Mouse (Mus musculus): ENCODE data around the gene Helt. TPM values are rescaled to one million over a fixed set of nuclear protein-coding genes. Genes with fewer than 3 reads are reported as not detected.
"Not testable (repeated sequence)": the region's sequence is repeated elsewhere in the genome, so short reads cannot be mapped to it uniquely, and the experiment has no call there.

Helt gene
- total RNA-seq, 2 experiments from 2014 or later = not detected

DNA sequence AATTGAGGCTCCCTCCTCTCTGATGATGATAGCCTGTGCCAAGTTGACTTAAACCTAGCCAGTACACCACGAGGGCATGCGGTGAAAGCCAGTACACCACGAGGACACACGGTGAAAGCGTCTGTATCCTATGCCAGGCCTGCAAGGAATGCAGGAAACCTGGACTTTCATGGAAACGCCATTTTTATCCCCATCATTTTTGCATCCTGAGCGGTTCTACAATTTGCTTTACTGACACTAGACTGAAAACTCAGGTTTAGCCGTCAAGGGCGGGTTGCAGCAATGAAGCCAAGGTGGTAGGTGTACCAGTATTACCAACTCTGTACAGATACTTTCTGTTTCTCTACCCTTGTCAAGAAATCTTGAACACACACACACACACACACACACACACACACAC is 7.7 kb upstream of the Helt start:
- no peak for DNase-seq (ENCODE audit: low spot score in 2 of 2)
- intact Hi-C loops (cut with DNase I) = no loop called here

DNA sequence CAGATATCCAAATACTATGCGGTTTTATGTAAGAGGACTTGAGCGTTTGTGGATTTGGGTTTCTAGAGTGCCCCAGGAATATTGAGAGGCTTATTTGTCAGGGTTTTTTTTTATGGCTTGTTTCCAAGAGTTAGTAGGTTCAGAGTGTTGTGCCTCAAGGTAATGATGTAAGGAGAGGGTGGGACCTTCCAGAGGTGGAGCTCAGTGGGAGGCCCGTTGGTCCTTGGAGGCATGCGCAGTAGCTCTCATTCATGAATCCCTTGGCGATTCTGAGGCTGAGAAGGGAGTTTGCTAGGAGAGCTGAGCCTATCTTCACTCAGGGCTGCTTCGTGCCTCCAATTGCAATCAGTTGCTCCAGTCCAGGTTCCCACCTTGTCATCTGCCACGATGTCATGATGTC is 4.4 kb upstream of the Helt start:
- intact Hi-C loops (cut with DNase I) = no loop called here
- no peak for DNase-seq (ENCODE audit: low spot score in 2 of 2)

DNA sequence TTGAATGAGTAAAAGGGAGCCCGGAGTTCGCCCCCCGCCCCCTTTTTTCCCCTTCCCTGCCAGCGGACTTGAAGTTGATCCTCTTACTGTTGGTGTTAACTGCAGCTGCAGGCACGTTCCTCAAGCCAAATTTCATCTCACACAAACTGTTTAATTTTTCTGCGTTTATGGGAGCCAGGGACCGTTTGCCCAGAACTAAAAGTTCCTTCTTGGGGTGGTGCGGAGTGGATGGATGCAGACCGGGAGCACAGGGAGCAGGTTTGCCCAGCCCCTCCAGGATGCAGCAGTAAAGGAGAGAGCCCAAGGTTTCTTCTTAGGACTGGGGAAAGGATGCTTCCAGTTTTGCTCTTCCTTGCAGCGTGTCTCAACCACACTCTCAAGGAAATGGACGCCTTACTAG is 2.1 kb upstream of the Helt start:
- no peak for DNase-seq (ENCODE audit: low spot score in 2 of 2)

DNA sequence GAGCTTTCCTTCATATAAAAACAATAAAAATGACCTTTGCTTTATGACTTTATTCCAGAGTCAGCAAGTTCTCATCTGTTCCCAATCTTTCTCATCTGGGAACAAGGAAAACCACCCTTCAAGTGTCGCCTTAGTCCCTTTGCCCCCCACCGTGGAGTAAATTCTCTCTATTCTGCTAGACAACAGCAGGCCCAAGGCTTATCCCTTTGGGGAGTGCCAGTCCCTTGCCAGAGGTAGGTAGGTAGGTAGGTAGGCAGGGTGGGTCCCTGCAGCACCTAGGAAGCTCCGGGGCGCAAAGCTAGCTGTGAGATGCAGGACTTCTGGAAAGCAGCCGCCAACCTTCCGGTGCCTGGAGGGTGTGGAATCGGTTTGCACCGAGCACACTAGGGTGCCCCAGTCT is 1.5 kb upstream of the Helt start:
- DNase-seq (ENCODE audit: low spot score in 2 of 2) = no peak
- intact Hi-C loops (cut with DNase I) = no loop called here

More for the DNA sequence above, 2.1 kb upstream of the Helt start:
- intact Hi-C loops (cut with DNase I) = no loop called here

DNA sequence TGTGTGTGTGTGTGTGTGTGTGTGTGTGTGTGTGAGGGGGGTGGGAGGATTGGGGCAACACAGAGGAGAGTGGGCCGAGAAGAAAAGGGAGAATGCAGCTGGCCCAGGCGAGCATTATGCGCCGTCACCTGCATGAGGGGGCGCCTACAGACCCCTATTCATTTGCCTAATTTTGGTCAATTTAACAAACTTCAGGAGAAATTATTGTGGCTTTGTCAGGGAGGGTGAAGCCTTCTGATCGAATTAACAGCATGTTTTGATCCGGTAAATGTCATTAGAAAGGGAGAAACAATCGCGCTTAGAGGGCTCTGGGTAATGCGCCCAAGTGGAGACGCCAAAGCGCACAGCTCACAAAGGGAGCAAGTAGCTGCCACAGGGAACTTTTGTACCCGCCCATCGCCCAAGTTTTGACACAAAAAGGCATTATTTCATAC is 647 bp upstream of the Helt start:
- intact Hi-C loops (cut with DNase I) = no loop called here
- DNase-seq (ENCODE audit: low spot score in 2 of 2) = no peak

DNA sequence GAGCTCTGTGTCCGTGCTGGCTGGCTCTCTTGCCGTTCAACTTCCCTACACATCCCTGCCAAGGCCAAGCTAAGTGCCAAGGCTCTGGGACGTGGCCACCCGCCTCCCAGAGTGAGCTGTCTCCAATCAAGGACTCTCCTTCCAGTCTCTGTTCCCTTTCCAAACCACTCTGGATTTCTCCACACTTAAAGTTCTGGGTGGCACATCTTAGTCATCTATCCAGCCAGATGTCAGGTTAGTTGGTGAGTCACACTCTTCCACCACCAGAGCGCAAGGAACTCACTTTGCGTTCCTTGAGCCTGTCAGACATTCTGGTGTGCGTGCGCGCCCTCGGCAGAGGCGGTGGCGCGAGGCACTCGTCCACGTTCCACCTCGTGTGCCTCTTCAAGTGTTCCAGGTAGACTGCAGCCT is 725 bp downstream of the Helt start:
- peak; percentile 35 to 50 for DNase-seq (ENCODE audit: low spot score in 2 of 2)
- intact Hi-C loops (cut with DNase I) = no loop called here

DNA sequence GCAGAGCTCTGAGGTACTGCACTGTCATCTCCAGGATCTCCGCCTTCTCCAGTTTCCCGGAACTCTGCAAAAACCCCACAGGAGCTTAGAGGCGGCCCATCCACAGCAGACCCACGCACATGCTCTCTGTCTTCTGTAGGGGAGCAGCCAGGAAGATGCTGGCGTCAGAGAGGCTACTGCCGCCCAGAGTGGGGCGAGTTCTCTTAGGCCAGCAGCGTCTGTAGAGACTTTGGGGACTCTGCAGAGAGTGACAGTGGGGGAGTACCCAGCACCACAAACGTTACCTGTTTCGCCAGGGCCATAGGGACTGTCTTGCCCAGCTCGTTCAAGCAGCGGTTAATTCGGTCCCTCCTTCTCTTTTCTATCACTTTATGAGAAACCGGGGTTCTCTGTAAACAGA is 1.3 kb downstream of the Helt start:
- intact Hi-C loops (cut with DNase I) = no loop called here
- DNase-seq (ENCODE audit: low spot score in 2 of 2) = peak in 1 of 2 experiments; percentile 18

DNA sequence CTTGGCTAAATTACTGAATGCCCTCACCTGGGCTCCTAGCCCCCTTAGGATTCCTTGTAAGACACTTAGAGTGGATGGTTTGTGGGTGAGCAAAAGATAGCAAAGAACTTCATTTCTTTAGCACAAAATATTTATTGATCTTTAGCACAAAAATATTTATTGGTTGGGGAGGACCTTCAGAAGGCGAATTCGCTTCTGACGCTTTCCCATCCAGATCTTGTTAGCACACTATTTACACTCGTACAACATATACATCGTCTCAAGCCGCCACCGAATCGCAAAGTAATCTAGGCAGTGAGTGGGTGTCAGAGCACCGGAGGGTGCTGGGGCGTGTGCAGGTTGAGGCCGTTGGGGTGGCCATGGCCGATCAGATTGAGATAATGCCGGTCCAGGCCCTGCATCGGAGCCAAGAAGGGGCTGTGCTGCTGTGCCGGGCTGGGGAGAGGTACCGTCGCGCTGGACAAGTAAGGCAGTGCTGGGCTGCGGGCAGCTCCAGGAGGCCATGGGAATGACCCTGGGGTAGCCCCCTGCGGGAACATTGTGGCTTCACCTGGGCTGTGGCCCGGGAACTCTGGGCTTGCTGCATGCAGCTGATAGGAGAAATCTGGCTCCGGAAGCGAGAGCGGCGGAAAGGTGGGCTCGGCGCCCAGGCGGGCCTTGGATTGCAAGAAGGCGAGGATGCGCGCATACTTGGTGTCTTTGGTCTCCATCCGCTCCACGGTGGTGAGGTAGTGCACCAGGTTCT is 2.4 kb downstream of the Helt start:
- DNase-seq (ENCODE audit: low spot score in 2 of 2) = no peak
- intact Hi-C loops (cut with DNase I) = no loop called here

DNA sequence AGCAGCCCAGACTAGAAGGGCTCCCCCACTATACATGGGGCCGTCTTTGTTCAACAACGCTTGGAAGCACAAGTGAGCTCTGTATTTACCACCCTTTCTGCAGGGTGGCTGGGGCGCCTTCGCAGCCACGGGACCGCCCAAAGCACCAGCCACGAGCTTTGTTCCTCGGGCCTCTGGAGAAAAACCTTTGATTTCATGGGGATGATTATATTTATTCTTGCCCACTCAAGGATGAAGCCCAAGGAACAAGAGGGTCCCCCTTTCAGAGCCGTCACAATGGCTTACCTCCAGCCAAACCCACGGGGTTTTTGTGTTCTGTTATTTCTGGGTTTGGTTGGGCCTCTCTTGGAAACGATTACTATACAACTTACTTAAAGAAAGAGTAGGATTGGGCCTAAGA is 5.2 kb downstream of the Helt start:
- intact Hi-C loops (cut with DNase I) = no loop called here

DNA sequence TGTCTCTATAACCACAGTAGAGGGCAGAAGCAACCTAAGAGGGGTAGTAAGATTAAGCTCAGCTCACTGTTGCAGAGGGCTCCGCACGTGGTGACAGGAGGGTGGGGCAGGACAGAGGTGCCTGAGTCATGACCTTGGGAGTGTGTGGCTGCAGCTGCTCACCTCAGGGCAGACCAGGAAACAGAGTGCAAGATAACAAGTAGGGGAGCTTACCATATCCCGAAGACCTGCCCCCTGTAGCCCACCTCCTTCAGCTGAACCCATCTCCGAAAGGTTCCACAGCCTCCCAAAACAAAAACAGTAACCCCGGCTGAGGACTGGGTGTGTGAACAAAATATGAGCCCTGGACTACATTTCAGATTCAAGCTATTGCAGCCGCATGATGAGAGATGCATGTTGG is 6.5 kb downstream of the Helt start:
- no peak for DNase-seq (ENCODE audit: low spot score in 2 of 2)
- intact Hi-C loops (cut with DNase I) = no loop called here

More for the DNA sequence above, 5.2 kb downstream of the Helt start:
- DNase-seq (ENCODE audit: low spot score in 2 of 2) = no peak

DNA sequence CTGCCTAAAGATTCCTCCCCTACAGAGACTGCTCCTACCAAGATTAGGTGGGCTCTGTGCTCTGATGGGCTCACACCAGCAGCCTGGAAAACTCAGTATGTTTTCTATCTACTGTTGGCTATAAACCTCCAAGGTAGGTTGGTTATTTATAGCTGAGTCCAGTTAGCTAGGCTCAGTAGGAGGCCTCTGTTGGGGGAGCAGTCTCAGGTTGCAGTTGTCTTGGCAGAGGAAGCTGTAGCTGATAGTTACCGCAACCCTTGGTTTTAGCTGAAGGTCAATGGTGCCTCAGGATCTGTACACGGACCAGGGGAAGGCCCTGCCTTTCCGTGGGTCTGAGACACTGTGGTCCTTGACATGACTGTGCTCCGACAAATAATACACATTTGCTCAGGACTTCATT is 8.5 kb downstream of the Helt start:
- intact Hi-C loops (cut with DNase I) = loop anchor here (2.0 kb wide), 1 partner anchor 31 kb away; no protein-coding TSS in a partner anchor
- no peak for DNase-seq (ENCODE audit: low spot score in 2 of 2)

DNA sequence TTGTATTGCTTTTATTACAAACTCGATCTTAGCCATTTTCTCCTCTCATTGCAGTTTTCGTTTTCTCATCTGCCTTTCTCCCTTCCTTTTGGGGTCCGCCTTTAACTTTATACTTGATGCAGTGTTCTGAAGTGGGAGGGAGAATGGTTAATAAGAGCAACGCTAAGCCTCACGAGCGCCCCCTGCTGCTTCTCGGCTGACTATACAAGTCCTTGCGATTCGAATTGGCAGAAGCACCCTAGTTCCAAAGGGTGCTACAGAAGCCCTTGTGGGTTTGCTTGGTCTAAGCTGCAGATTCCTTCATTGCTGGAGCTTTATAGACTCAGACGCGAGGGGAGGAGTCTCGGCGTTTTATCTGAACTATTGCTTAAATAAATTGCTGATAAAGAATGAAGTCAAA is 12.9 kb downstream of the Helt start:
- intact Hi-C loops (cut with DNase I) = loop anchor here (5.0 kb wide), 1 partner anchor 39 kb away; no protein-coding TSS in a partner anchor

DNA sequence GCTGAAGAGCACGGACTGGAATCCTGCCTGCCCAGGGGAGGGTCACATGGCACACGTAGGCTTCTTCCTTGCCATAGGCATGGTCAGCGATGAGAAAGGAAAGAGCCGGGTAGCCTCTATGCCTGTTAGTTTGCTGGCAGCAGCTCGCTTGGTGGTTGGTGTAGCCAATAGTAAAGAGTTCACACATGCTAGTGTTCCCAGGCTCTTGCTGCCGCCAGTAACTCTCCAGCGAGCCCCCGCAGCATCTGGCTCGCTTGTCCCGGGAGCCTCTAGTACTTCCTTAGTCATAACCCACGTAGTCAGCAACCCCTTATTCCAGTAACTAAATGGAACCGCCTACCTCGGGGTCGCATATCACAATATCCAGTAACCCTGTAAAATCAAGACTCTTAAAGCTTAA is 17.5 kb downstream of the Helt start:
- no peak for DNase-seq (ENCODE audit: low spot score in 2 of 2)
- intact Hi-C loops (cut with DNase I) = no loop called here

More for the DNA sequence above, 12.9 kb downstream of the Helt start:
- DNase-seq (ENCODE audit: low spot score in 2 of 2) = peak in 1 of 2 experiments; percentile 29

DNA sequence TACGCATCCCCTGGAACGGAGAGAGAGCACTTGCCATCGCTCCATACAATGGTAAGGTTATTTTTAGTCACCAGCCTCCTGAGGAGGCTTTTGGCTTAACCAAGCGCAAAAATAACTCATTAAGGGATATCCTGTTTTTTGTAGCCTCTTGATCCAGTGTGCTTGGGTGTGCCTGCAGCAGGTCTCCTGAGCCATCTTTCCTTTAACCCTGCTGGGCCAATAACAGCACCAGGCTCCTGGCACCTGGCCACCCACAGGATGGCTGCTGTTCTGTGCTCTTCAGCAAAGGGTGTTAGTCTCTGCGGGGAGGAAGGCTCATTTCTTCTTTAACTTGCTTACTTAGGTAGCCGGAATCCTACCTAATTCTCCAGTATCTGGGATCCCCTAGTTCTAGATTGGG is 23.7 kb downstream of the Helt start:
- DNase-seq (ENCODE audit: low spot score in 2 of 2) = no peak
- intact Hi-C loops (cut with DNase I) = no loop called here

DNA sequence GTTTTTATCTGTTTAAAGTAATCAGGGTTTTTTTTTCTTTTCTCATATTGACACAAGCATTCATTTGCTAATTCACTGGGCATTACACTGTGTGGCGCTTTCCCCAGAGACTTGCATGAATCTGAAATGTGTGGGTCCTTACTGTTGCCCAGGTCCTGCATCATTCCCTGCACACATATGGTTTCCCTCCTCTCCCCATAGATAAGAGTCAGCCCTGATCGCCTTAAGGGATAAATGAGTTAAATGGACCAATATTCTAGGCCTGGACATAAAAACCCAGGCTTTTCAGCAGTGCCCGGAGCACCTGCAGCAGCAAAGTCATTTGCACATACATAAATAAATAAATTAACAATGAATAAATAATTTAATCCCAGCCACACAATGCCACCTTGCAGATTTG is 24.3 kb downstream of the Helt start:
- intact Hi-C loops (cut with DNase I) = no loop called here
- DNase-seq (ENCODE audit: low spot score in 2 of 2) = no peak

DNA sequence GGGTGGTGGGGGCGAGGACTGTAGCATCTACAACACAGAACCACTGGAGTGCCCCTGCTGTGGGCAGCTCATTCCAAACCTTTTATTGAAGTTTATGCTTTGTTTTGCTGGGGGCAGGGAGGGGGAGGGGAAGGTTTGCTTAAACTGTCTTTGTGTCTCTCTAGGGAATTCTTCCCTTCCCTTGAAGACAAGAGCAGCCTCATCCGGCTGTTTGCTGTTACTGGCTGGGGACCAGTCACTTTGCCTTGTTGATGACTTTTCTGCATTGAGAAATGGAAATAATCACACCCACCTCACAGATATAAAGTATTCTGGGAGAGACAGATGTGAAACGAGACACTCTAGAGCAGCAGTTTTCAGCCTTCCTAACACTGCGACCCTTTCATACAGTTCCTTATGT is 27.7 kb downstream of the Helt start:
- intact Hi-C loops (cut with DNase I) = no loop called here
- DNase-seq (ENCODE audit: low spot score in 2 of 2) = no peak

DNA sequence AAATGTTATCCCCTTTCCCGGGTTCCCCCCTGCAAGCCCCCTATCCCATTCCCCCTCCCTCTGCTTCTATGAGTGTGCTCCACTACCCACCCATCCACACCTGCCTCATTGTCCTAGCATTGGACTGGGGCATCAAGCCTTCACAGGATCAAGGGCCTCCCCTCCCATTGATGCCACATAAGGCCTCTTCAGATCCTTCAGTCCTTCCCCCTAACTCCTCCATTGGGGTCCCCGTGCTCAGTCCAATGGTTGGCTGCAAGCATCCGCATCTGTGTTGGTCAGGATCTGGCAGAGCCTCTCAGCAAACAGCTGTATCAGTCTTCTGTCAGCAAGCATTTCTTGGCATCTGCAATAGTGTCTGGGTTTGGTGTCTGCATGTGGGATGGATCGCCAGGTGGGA is 30.3 kb downstream of the Helt start:
- DNase-seq (ENCODE audit: low spot score in 2 of 2); intact Hi-C loops (cut with DNase I): not testable (repeated sequence)

DNA sequence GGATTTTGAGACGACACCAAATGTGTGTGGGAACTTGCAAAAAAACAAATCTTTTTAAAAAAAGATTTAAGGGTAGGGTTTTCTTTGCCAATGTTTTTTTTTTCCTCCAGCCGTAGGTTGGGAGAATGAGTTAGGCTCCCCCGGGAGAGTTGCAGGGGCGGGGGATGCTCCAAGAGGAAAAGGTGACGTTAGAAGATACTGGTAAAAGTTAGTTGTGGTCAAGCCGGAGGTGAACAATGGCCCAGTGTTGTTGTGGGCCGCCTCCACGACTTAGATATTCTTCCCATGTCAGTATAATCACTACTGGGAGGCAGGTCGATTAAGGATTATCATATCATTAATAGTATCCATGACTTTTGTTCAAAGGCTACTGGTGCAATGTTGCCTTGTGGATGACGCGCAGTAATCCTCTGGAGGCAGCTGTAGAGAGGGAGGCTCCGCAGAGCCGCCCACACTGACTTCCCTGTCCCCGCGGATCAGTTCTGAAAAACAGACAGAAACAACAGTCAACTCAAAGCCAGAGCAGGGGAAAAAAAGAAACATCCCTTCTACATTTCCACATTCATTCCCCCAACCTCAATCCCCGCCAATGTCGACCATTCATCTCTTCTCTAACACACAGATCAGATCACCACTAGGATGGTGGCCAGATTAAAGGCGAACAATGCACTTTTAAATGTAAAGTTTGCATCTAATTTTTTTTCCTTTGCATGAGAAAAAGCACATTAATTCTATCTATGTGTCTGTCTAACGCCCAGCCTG is 36.4 kb downstream of the Helt start:
- no peak for DNase-seq (ENCODE audit: low spot score in 2 of 2)
- intact Hi-C loops (cut with DNase I) = no loop called here

DNA sequence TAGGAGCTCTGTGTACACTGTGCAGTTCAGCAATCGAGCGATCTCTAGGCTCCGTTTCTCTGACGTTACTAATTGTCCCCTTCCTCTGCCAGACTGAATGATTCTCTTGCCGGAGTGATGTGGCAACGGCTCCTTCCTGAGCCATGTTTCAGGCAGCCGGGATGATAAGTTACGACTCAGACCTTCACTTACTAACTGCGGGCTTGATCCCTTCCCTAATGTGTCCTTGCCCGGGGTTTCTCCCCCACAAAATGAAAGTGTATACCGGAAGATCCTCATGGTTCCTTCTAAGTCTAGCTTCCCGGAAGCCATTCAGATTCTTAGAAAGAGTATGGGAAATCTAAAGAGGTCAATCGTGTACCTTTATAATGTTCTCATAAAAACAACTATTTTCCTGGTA is 42.0 kb downstream of the Helt start:
- DNase-seq (ENCODE audit: low spot score in 2 of 2) = no peak
- intact Hi-C loops (cut with DNase I) = no loop called here

DNA sequence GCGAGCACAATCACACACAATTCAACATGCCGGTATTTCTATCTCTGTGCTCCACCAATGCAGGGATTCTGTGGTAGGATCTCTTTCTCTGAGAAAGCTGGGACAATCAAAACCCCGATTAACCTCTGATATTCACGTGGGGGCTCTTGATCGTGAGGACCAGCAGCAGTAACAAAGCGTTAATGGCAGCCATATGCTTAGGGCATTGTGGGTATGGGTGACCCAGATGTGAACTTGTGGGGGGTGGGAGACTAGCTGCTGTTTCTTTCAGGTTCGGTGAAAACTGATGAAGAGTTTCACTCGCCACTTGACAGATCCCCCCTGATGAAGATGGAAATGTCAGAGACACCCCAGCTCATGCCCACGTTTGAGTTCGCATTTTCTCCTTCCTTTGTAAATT is 42.9 kb downstream of the Helt start:
- intact Hi-C loops (cut with DNase I) = no loop called here
- no peak for DNase-seq (ENCODE audit: low spot score in 2 of 2)

DNA sequence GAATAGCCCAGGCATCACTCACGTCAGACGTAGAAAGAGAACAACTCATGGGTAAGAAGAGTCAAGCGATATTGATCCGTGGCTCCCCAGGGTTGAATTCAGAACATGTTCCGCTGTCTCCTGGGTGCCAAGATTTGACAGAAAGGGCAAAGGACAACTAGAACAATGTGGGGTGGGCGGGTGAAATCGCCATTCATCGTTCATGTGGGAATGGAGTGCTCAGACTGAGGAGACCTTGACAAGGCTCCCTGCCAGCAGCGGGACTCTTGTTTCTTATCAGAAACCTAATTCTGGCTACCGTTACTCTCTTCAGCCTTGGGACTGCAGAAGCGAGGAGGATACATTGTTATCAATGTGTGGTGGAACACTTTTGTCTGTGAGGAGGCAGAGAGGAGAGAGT is 48.1 kb downstream of the Helt start:
- no peak for DNase-seq (ENCODE audit: low spot score in 2 of 2)
- intact Hi-C loops (cut with DNase I) = no loop called here

Data from left cerebral cortex, postnatal 36 days (tissue).